Mouse (Mus musculus) E14TG2a.4 (cell line): Measurements from ENCODE around the gene Tspan5.

ENCODE experiments used
- CTCF ChIP-seq: conservative IDR thresholded peaks from 2 replicates; pipeline ENCODE4 v1.5.1; 2014; ENCODE audit warnings: low read length
- NANOG ChIP-seq: IDR thresholded peaks from 2 replicates; pipeline ENCODE4 v1.6.1; 2014; ENCODE audit warnings: borderline replicate concordance, low read length, mixed read lengths

DNA sequence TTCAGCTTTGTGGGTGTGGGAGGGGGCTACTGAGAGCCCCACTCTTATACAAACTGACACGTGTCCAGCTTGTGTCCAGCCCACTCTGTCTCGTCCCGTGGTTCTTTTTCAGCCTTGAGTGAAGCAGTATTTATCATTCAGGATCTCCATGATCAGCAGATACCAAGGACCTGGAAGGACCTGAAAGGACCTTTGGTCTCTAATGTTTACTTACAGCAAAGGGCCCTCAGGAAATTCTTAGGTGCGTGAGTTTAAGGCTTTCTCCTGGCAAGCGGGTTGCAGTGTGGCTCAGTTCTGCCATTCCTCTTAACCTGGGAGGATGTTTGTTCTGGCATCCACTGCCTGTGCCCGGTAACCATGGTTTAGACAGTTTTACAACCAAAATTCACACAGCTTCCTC, 97.7 kb downstream of the Tspan5 start:
- TF ChIP-seq CTCF (no peak), NANOG (no peak)
